Mouse (Mus musculus) myocyte (in vitro differentiated cells): Measurements from ENCODE around the gene Gabra4. TPM values are rescaled to one million over a fixed set of nuclear protein-coding genes. Genes with fewer than 3 reads are reported as not detected.

ENCODE experiments used
- H3K27me3 ChIP-seq: one replicate; pipeline ENCODE4 v1.6.1; 2011; ENCODE audit not compliant: control insufficient read depth, insufficient read depth, insufficient read length
- H3K36me3 ChIP-seq: one replicate; pipeline ENCODE4 v1.6.1; 2011; ENCODE audit not compliant: control insufficient read depth, insufficient read depth
- H3K4me2 ChIP-seq: one replicate; pipeline ENCODE4 v1.6.1; 2011; ENCODE audit warnings: low read depth, control low read depth
- H3K4me3 ChIP-seq: one replicate; pipeline ENCODE4 v1.5.1; 2011; ENCODE audit warnings: mild to moderate bottlenecking, control low read depth, moderate library complexity
- H3K79me2 ChIP-seq: one replicate; pipeline ENCODE4 v1.6.1; 2011; ENCODE audit not compliant: control insufficient read depth, insufficient read depth
- H3ac ChIP-seq: one replicate; pipeline ENCODE4 v1.6.1; 2011; ENCODE audit not compliant: control insufficient read depth, insufficient read length
- CEBPB ChIP-seq: IDR thresholded peaks from 2 replicates; pipeline ENCODE4 v1.6.1; 2011; ENCODE audit warnings: mild to moderate bottlenecking, moderate library complexity; ENCODE audit not compliant: poor library complexity, insufficient read depth, severe bottlenecking
- E2F4 ChIP-seq: IDR thresholded peaks from one replicate; pipeline ENCODE4 v1.6.1; 2011; ENCODE audit warnings: mild to moderate bottlenecking, control low read depth, moderate library complexity; ENCODE audit not compliant: insufficient read depth
- MAX ChIP-seq: IDR thresholded peaks from one replicate; pipeline ENCODE4 v1.6.1; 2011; ENCODE audit warnings: low read depth, mild to moderate bottlenecking, control low read depth
- MYOD1 ChIP-seq, 3 experiments: IDR thresholded peaks; one replicate each; pipeline ENCODE4 v1.6.1; 2011; ENCODE audit warnings: control low read depth in 2 of 3, low read depth in 2 of 3, mild to moderate bottlenecking in 2 of 3, moderate library complexity in 1 of 3; ENCODE audit not compliant: insufficient read length in 2 of 3, control insufficient read depth in 1 of 3
- MYOG ChIP-seq, 3 experiments: IDR thresholded peaks; one replicate each; pipeline ENCODE4 v1.6.1; 2011; ENCODE audit warnings: control low read depth in 2 of 3, low read depth in 2 of 3, mild to moderate bottlenecking in 2 of 3; ENCODE audit not compliant: insufficient read length in 2 of 3, control insufficient read depth in 1 of 3, insufficient read depth in 1 of 3
- POLR2A ChIP-seq: IDR thresholded peaks from one replicate; pipeline ENCODE4 v1.6.1; 2011; ENCODE audit warnings: low read depth, mild to moderate bottlenecking, control low read depth, moderate library complexity; ENCODE audit not compliant: insufficient read length
- POLR2AphosphoS2 ChIP-seq: IDR thresholded peaks from one replicate; pipeline ENCODE4 v1.6.1; 2011; ENCODE audit warnings: low read depth, control low read depth; ENCODE audit not compliant: insufficient read length
- REST ChIP-seq: IDR thresholded peaks from one replicate; pipeline ENCODE4 v1.6.1; 2011; ENCODE audit warnings: mild to moderate bottlenecking, control low read depth, moderate library complexity; ENCODE audit not compliant: insufficient read depth, insufficient read length
- SRF ChIP-seq: IDR thresholded peaks from one replicate; pipeline ENCODE4 v1.6.1; 2011; ENCODE audit warnings: low read depth; ENCODE audit not compliant: control insufficient read depth, insufficient read length
- TCF12 ChIP-seq: IDR thresholded peaks from one replicate; pipeline ENCODE4 v1.6.1; 2011; ENCODE audit warnings: mild to moderate bottlenecking, control low read depth; ENCODE audit not compliant: poor library complexity, insufficient read depth, severe bottlenecking
- TCF3 ChIP-seq: IDR thresholded peaks from one replicate; pipeline ENCODE4 v1.6.1; 2011; ENCODE audit warnings: low read depth, control low read depth; ENCODE audit not compliant: insufficient read length
- USF1 ChIP-seq: IDR thresholded peaks from one replicate; pipeline ENCODE4 v1.6.1; 2011; ENCODE audit warnings: low read depth, mild to moderate bottlenecking, control low read depth, moderate library complexity
- polyA plus RNA-seq: library from polyadenylated mRNA; unstranded; fragments of >200 nt; fragmentation: generic; extraction: Trizol; gene quantifications from one replicate; pipeline ENCODE4 v1.2.1, GENCODE M21; 2012; ENCODE audit warnings: missing spikeins

The Gabra4 gene
- not detected for polyA plus RNA-seq

- H3K4me2 ChIP-seq, result no peak within 1 kb of the TSS
- H3ac ChIP-seq, result no peak within 1 kb of the TSS
- no peak within 1 kb of the TSS for H3K4me3 ChIP-seq
- no peaks in the 10 kb centered on the region for H3K36me3 ChIP-seq
- TF ChIP-seq TCF12 (no peak), SRF (no peak), MAX (no peak), POLR2A (no peak)
- H3K79me2 ChIP-seq, result no peaks in the 10 kb centered on the region
- no peaks in the 10 kb centered on the region for H3K27me3 ChIP-seq
Measured at GRCm38 (mm10) chr5:71658115-71658497, at the start of gene Gabra4. TSS of gene Gabra4 (minus strand) at chr5:71658308.

GRCm38 (mm10) chr5:71701273-71701614, 43.1 kb upstream of the Gabra4 start:
- TF ChIP-seq POLR2AphosphoS2, result no peak
- TF ChIP-seq MAX, result no peak
- TF ChIP-seq CEBPB, result no peak
- TF ChIP-seq E2F4, result no peak
- TF ChIP-seq SRF, result no peak
- TF ChIP-seq POLR2A, result no peak
- no peak for TF ChIP-seq MYOD1 (IDR thresholded peaks at IDR 0.05; ENCODE audit: control insufficient read depth in 1 of 3, insufficient read length in 2 of 3, low read depth in 2 of 3)
- no peak for TF ChIP-seq TCF12
- Histone ChIP-seq H3K36me3 (no peaks in the 10 kb centered on the region), H3K4me3 (no peak overlapping the region), H3K4me2 (no peak overlapping the region), H3K27me3 (no peaks in the 10 kb centered on the region), H3ac (no peak overlapping the region), H3K79me2 (no peaks in the 10 kb centered on the region)

- no peak overlapping the region for H3K4me2 ChIP-seq
- no peaks in the 10 kb centered on the region for H3K27me3 ChIP-seq
- no peaks in the 10 kb centered on the region for H3K79me2 ChIP-seq
Measured at GRCm38 (mm10) chr5:71700468-71701272, 42.6 kb upstream of the Gabra4 start.

GRCm38 (mm10) chr5:71699696-71700467, 41.8 kb upstream of the Gabra4 start:
- Histone ChIP-seq H3K4me2 (no peak overlapping the region), H3ac (no peak overlapping the region), H3K36me3 (no peaks in the 10 kb centered on the region), H3K79me2 (no peaks in the 10 kb centered on the region), H3K4me3 (no peak overlapping the region), H3K27me3 (no peaks in the 10 kb centered on the region)
- no peak for TF ChIP-seq TCF3

More at GRCm38 (mm10) chr5:71700468-71701272, 42.6 kb upstream of the Gabra4 start:
- TF ChIP-seq CEBPB (no peak), TCF3 (no peak), TCF12 (no peak), MAX (no peak), REST (no peak), E2F4 (no peak), SRF (no peak), MYOG (IDR thresholded peaks at IDR 0.05; ENCODE audit: control insufficient read depth in 1 of 3, insufficient read depth in 1 of 3, insufficient read length in 2 of 3, low read depth in 2 of 3) (no peak), POLR2A (no peak), POLR2AphosphoS2 (no peak), USF1 (no peak), MYOD1 (IDR thresholded peaks at IDR 0.05; ENCODE audit: control insufficient read depth in 1 of 3, insufficient read length in 2 of 3, low read depth in 2 of 3) (no peak)
- Histone ChIP-seq H3K36me3 (no peaks in the 10 kb centered on the region), H3ac (no peak overlapping the region), H3K4me3 (no peak overlapping the region)

GRCm38 (mm10) chr5:71665593-71665992, 7.5 kb upstream of the Gabra4 start:
- no peak overlapping the region for H3K4me2 ChIP-seq
- H3K4me3 ChIP-seq, result no peak overlapping the region
- H3K36me3 ChIP-seq, result no peaks in the 10 kb centered on the region
- H3K27me3 ChIP-seq, result no peaks in the 10 kb centered on the region
- H3ac ChIP-seq, result no peak overlapping the region
- TF ChIP-seq E2F4 (no peak), MYOG (IDR thresholded peaks at IDR 0.05; ENCODE audit: control insufficient read depth in 1 of 3, insufficient read depth in 1 of 3, insufficient read length in 2 of 3, low read depth in 2 of 3) (no peak), USF1 (no peak), TCF3 (no peak)
- no peaks in the 10 kb centered on the region for H3K79me2 ChIP-seq
